Mouse (Mus musculus): Measurements from ENCODE around the gene Inpp5d. TPM values are rescaled to one million over a fixed set of nuclear protein-coding genes. Genes with fewer than 3 reads are reported as not detected.

The Inpp5d gene
- 5.1 and 6.0 TPM in 2 replicates for polyA plus RNA-seq (2016; fragmentation: Nextera tagmentation; extraction: Ambion mirVana)

- 65% methylated on average over 12 of the region's 12 CpGs for WGBS
Observed at GRCm38 (mm10) chr1:87620211-87620668, at the start of gene Inpp5d. TSS of gene Inpp5d (plus strand) at chr1:87620312.

GRCm38 (mm10) chr1:87573261-87573660, 46.9 kb upstream of the Inpp5d start:
- H3K4me3 ChIP-seq, result no peak overlapping the region
- 72% methylated on average over 5 of the region's 5 CpGs for WGBS
- H3K27ac ChIP-seq, result no peak overlapping the region
- H3K9me3 ChIP-seq, result no peaks in the 10 kb centered on the region
- no peaks in the 10 kb centered on the region for H3K36me3 ChIP-seq
- no peaks in the 10 kb centered on the region for H3K27me3 ChIP-seq (ENCODE audit: insufficient read depth, poor library complexity, severe bottlenecking)
- no peak for DNase-seq (ENCODE audit: low spot score)
- H3K4me1 ChIP-seq, result no peaks in the 10 kb centered on the region

More at GRCm38 (mm10) chr1:87620211-87620668, at the start of gene Inpp5d:
- Histone ChIP-seq H3K4me1 (peaks cover 17% of the 10 kb centered on the region), H3K36me3 (no peaks in the 10 kb centered on the region), H3K27ac (peak within 1 kb of the TSS; percentile 70), H3K27me3 (ENCODE audit: insufficient read depth, poor library complexity, severe bottlenecking) (no peaks in the 10 kb centered on the region), H3K9me3 (no peaks in the 10 kb centered on the region), H3K4me3 (peak within 1 kb of the TSS; percentile 35)
- DNase-seq (ENCODE audit: low spot score), result no peak

GRCm38 (mm10) chr1:87573800-87574215, 46.3 kb upstream of the Inpp5d start, which contains the start of gene Ngef:
TSS of gene Ngef (minus strand) at chr1:87573870.
- Histone ChIP-seq H3K36me3 (no peaks in the 10 kb centered on the region), H3K27me3 (ENCODE audit: insufficient read depth, poor library complexity, severe bottlenecking) (no peaks in the 10 kb centered on the region), H3K9me3 (no peaks in the 10 kb centered on the region), H3K4me3 (no peak within 1 kb of the TSS), H3K4me1 (no peaks in the 10 kb centered on the region), H3K27ac (no peak within 1 kb of the TSS)
- 76% methylated on average over 6 of the region's 6 CpGs for WGBS
- no peak for DNase-seq (ENCODE audit: low spot score)

- H3K4me1 ChIP-seq, result no peaks in the 10 kb centered on the region
- H3K36me3 ChIP-seq, result no peaks in the 10 kb centered on the region
- H3K9me3 ChIP-seq, result no peaks in the 10 kb centered on the region
- H3K4me3 ChIP-seq, result no peak overlapping the region
- no peak for DNase-seq (ENCODE audit: low spot score)
- H3K27ac ChIP-seq, result no peak overlapping the region
- H3K27me3 ChIP-seq (ENCODE audit: insufficient read depth, poor library complexity, severe bottlenecking), result no peaks in the 10 kb centered on the region
- WGBS, result 78% methylated on average over 6 of the region's 6 CpGs
Observed at GRCm38 (mm10) chr1:87574353-87574752, 45.8 kb upstream of the Inpp5d start.

- no peak overlapping the region for H3K4me3 ChIP-seq
- 82% methylated on average over 7 of the region's 7 CpGs for WGBS
- no peaks in the 10 kb centered on the region for H3K4me1 ChIP-seq
- no peaks in the 10 kb centered on the region for H3K9me3 ChIP-seq
- DNase-seq (ENCODE audit: low spot score), result no peak
- no peaks in the 10 kb centered on the region for H3K36me3 ChIP-seq
- no peaks in the 10 kb centered on the region for H3K27me3 ChIP-seq (ENCODE audit: insufficient read depth, poor library complexity, severe bottlenecking)
- no peak overlapping the region for H3K27ac ChIP-seq
Observed at GRCm38 (mm10) chr1:87574785-87575184, 45.3 kb upstream of the Inpp5d start.

- peaks cover 16% of the 10 kb centered on the region; the same call in 1 of the 2 replicates for H3K4me1 ChIP-seq
- H3K27me3 ChIP-seq (ENCODE audit: insufficient read depth, poor library complexity, severe bottlenecking), result no peaks in the 10 kb centered on the region
- H3K4me3 ChIP-seq, result no peak overlapping the region
- no peak for DNase-seq (ENCODE audit: low spot score)
- WGBS, result 90% methylated on average over 6 of the region's 6 CpGs
- no peaks in the 10 kb centered on the region for H3K9me3 ChIP-seq
- no peak overlapping the region for H3K27ac ChIP-seq
- H3K36me3 ChIP-seq, result no peaks in the 10 kb centered on the region
Observed at GRCm38 (mm10) chr1:87578965-87579364, 41.1 kb upstream of the Inpp5d start.

GRCm38 (mm10) chr1:87580824-87581223, 39.3 kb upstream of the Inpp5d start:
- H3K27me3 ChIP-seq (ENCODE audit: insufficient read depth, poor library complexity, severe bottlenecking), result no peaks in the 10 kb centered on the region
- no peak for DNase-seq (ENCODE audit: low spot score)
- H3K4me1 ChIP-seq, result peaks cover 16% of the 10 kb centered on the region; the same call in 1 of the 2 replicates
- 3% methylated on average over 3 of the region's 3 CpGs for WGBS
- H3K36me3 ChIP-seq, result no peaks in the 10 kb centered on the region
- H3K27ac ChIP-seq, result 0 out of 2 replicates have a peak overlapping the region, but pooled peaks have one; percentile 7
- H3K4me3 ChIP-seq, result no peak overlapping the region
- H3K9me3 ChIP-seq, result no peaks in the 10 kb centered on the region

- H3K9me3 ChIP-seq, result no peaks in the 10 kb centered on the region
- H3K36me3 ChIP-seq, result no peaks in the 10 kb centered on the region
- no peaks in the 10 kb centered on the region for H3K27me3 ChIP-seq (ENCODE audit: insufficient read depth, poor library complexity, severe bottlenecking)
- H3K27ac ChIP-seq, result no peak overlapping the region
- 83% methylated on average over 7 of the region's 7 CpGs for WGBS
- H3K4me1 ChIP-seq, result no peaks in the 10 kb centered on the region
- no peak for DNase-seq (ENCODE audit: low spot score)
- no peak overlapping the region for H3K4me3 ChIP-seq
Observed at GRCm38 (mm10) chr1:87589162-87589561, 30.9 kb upstream of the Inpp5d start.

GRCm38 (mm10) chr1:87589980-87590379, 30.1 kb upstream of the Inpp5d start:
- DNase-seq (ENCODE audit: low spot score), result no peak
- 80% methylated on average over 8 of the region's 8 CpGs for WGBS

GRCm38 (mm10) chr1:87594261-87594660, 25.9 kb upstream of the Inpp5d start:
- H3K27me3 ChIP-seq (ENCODE audit: insufficient read depth, poor library complexity, severe bottlenecking), result no peaks in the 10 kb centered on the region
- H3K27ac ChIP-seq, result no peak overlapping the region
- no peaks in the 10 kb centered on the region for H3K36me3 ChIP-seq
- H3K9me3 ChIP-seq, result no peaks in the 10 kb centered on the region
- H3K4me1 ChIP-seq, result no peaks in the 10 kb centered on the region
- 53% methylated on average over 3 of the region's 3 CpGs for WGBS
- DNase-seq (ENCODE audit: low spot score), result no peak
- no peak overlapping the region for H3K4me3 ChIP-seq

More at GRCm38 (mm10) chr1:87589980-87590379, 30.1 kb upstream of the Inpp5d start:
- H3K4me3 ChIP-seq, result no peak overlapping the region
- no peaks in the 10 kb centered on the region for H3K27me3 ChIP-seq (ENCODE audit: insufficient read depth, poor library complexity, severe bottlenecking)
- no peaks in the 10 kb centered on the region for H3K9me3 ChIP-seq
- H3K27ac ChIP-seq, result no peak overlapping the region
- H3K36me3 ChIP-seq, result no peaks in the 10 kb centered on the region
- H3K4me1 ChIP-seq, result no peaks in the 10 kb centered on the region

GRCm38 (mm10) chr1:87594671-87595070, 25.4 kb upstream of the Inpp5d start:
- Histone ChIP-seq H3K4me1 (no peaks in the 10 kb centered on the region), H3K36me3 (no peaks in the 10 kb centered on the region), H3K27me3 (ENCODE audit: insufficient read depth, poor library complexity, severe bottlenecking) (no peaks in the 10 kb centered on the region), H3K27ac (no peak overlapping the region), H3K4me3 (no peak overlapping the region), H3K9me3 (no peaks in the 10 kb centered on the region)
- WGBS, result 90% methylated on average over 10 of the region's 10 CpGs
- no peak for DNase-seq (ENCODE audit: low spot score)

GRCm38 (mm10) chr1:87600533-87600932, 19.6 kb upstream of the Inpp5d start:
- Histone ChIP-seq H3K27ac (no peak overlapping the region), H3K9me3 (no peaks in the 10 kb centered on the region), H3K36me3 (no peaks in the 10 kb centered on the region), H3K4me1 (no peaks in the 10 kb centered on the region), H3K27me3 (ENCODE audit: insufficient read depth, poor library complexity, severe bottlenecking) (no peaks in the 10 kb centered on the region), H3K4me3 (no peak overlapping the region)
- DNase-seq (ENCODE audit: low spot score), result no peak
- WGBS, result 78% methylated on average over 7 of the region's 7 CpGs

- H3K36me3 ChIP-seq, result no peaks in the 10 kb centered on the region
Observed at GRCm38 (mm10) chr1:87601801-87602200, 18.3 kb upstream of the Inpp5d start.

GRCm38 (mm10) chr1:87603389-87603788, 16.7 kb upstream of the Inpp5d start:
- H3K4me3 ChIP-seq, result no peak overlapping the region
- no peaks in the 10 kb centered on the region for H3K9me3 ChIP-seq
- H3K27ac ChIP-seq, result no peak overlapping the region
- DNase-seq (ENCODE audit: low spot score), result no peak
- no peaks in the 10 kb centered on the region for H3K36me3 ChIP-seq
- WGBS, result 84% methylated on average over 5 of the region's 5 CpGs
- H3K4me1 ChIP-seq, result no peaks in the 10 kb centered on the region
- H3K27me3 ChIP-seq (ENCODE audit: insufficient read depth, poor library complexity, severe bottlenecking), result no peaks in the 10 kb centered on the region

More at GRCm38 (mm10) chr1:87601801-87602200, 18.3 kb upstream of the Inpp5d start:
- H3K9me3 ChIP-seq, result no peaks in the 10 kb centered on the region
- H3K4me3 ChIP-seq, result no peak overlapping the region
- 60% methylated on average over 2 of the region's 2 CpGs for WGBS
- H3K27ac ChIP-seq, result no peak overlapping the region
- no peak for DNase-seq (ENCODE audit: low spot score)
- no peaks in the 10 kb centered on the region for H3K27me3 ChIP-seq (ENCODE audit: insufficient read depth, poor library complexity, severe bottlenecking)
- H3K4me1 ChIP-seq, result no peaks in the 10 kb centered on the region
